Mouse (Mus musculus) urinary bladder, postnatal 10 days (tissue): ENCODE results near the gene Ap1g1.

Experiments
- DNase-seq: peaks from one replicate; pipeline ENCODE4 v3.0.0; 2022; ENCODE audit warnings: low spot score

Gene Ap1g1

GRCm38 (mm10) chr8:109780548-109780947 is 2.2 kb downstream of the Ap1g1 start:
- no peak for DNase-seq

DNA sequence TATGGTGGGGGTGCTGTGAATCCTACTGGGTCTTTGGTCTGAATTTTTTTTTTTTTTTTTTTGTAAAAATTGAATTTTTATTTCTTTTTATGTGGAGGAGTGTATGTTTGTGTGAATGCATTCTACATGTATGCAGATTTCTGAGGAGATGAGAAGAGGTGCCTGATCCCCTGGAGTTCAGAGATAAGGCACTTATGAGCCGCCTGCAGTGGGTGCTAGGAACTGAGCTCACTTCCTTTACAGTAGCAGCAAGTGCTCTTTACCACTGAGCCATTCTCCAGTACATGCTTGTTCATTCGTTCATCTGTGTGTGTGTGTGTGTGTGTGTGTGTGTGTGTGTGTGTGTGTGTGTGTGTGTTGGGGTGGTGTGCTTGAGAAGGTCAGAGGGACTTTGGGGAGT is 12.6 kb downstream of the Ap1g1 start:
- DNase-seq = no peak

DNA sequence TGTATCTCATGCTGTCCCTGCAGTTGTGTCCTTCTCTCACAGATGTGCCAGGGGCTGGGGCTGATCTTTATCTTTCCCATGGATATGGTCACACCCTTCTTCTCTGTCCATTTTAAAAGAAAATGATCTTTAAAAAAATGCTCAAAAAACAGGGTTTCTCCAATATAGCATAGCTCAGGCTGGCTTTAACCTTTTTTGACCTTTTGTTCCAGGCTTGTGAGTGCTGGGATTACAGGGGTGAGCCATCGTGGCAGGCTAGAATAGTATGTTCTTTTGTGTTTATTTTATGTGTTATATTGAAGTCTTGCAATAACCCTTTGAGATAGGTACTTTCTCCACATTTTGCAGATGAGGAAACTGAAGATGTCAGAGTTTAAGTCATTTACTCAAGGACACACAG is 16.8 kb downstream of the Ap1g1 start:
- no peak for DNase-seq

DNA sequence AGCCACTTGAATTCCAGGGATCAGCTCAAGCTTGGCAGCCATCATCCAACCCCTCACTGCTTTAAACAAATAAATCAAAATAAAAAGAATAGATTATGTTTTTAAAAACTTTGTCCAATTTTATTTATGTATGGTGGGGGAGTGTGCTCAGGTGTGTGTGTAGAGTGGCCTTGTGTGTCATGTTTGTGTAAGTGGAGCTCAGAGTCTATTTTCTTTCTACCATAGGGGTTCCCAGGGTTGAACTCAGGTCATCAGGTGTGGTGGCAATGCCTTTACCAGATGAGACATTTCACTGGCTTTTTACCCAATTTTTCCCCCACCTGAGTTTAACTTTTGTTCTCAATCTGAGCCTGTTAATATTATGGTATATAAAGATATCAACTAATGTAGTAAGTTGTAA is 20.4 kb downstream of the Ap1g1 start:
- DNase-seq = no peak

DNA sequence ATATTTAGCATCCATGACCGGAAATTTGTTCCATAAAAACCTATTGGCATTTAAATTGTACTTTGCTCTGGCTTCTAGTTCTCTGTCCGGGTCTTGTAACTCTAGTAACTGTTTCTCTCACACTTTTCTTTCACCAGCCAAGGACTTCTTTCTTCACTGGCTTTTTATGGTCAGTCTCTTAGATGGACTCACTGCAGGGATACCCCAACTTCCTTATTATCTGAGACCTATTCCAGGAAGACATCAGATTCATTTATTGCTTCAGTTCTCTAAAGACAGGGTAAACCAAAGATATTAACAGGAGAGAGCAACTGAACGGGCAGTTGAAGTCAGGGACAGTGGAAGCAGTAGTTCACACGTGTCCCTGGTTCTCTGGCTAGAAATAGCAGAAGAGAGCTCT is 20.9 kb downstream of the Ap1g1 start:
- DNase-seq = no peak

DNA sequence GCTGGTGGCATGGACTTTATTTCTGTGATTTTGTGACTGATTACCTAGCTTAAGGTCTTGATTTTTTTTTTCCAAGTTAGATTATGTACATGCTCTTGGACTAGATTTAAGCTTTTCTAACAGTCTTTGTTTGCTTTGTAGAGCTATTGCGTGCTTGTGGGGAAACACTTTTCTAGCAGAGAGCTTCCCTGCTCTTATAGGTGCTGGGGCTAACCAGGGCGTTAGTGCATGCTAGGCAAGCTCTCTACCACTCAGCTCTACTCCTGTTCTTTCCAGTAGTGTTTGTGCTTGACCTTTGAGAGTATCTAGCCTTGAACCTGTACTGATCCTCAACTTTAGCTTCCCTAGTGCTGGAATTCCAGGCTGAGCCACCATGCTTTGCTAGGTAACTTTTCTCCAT is 22.0 kb downstream of the Ap1g1 start:
- no peak for DNase-seq

- no peak for DNase-seq
Measured at GRCm38 (mm10) chr8:109803211-109803610, 24.9 kb downstream of the Ap1g1 start.

DNA sequence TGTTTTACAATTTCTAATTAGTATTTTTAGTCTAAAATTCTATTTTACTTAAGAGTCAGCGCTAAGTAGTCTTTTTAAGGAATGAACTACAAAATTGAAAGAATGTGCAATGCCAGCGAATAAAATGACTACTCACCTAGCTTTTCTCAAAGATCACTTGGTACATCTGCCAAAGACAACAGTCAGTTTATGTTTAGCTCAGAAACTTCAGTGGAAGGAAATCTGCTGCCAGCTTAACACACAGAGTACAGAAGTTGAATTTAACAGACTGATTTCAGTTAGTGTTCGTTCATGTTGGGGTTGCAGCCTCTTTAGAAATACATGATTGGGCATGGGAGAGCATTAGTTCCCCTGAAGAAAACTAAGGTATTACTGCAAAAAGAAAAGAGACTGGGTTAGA is 25.4 kb downstream of the Ap1g1 start:
- no peak for DNase-seq

DNA sequence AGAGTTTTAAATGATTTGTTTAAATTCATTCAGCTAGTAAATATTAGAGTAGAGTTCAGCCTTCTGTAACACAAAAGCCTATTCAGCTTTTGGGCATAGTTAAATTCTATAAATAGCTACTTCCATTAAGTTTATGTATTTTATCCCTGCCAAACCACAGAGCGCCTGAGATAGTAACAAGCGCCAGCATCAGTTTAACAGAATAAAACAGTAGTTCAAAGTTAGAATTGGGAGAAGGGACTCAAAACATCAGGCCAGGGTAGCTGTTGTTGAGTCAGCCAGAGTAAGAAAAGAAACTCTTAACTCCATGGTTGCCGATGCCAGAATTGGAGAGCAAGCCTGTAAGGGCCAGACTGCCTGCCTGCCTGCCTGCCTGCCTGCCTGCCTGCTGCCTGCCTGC is 28.2 kb downstream of the Ap1g1 start:
- DNase-seq = no peak

GRCm38 (mm10) chr8:109807401-109808119 is 29.2 kb downstream of the Ap1g1 start:
- no peak for DNase-seq

- no peak for DNase-seq
Measured at GRCm38 (mm10) chr8:109808120-109808447, 29.7 kb downstream of the Ap1g1 start.

- DNase-seq = no peak
Measured at GRCm38 (mm10) chr8:109810434-109810833, 32.1 kb downstream of the Ap1g1 start.

DNA sequence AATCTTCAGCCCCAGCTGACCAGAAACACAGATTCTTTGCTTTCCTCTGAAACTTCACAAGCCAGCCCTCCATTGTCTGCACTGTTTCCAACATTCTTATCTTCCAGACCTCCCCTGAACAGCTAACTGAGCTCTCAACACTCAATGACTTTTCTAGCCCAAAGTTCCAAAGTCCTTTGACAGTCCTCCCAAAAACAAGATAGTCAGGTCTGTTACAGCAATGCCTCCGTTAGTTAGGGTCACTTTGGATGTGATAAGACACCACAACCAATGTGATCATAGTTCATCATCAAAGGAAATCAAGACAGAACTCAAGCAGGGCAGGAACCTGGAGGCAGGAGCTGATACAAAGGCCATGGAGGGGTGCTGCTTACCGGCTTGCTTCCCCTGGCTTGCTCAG is 36.9 kb downstream of the Ap1g1 start:
- no peak for DNase-seq

DNA sequence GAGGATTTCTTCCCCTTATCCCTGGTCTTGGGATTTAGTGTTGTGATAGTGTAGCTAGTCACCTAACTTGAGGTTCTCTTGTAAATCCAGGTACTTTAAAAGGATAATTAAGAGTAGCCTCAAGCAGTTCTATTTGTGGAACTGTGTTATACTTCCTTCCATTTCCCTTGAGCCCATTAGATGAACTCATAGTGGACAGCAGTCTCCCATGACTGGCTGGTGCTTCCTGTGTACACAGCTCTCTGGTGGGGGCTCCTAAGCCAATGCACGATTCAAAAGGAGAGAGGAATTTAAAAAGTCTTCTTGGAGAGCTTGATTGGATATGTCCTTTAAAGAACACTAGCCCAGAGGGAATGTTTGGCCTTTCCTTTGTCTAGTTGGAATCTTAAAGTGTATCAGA is 39.6 kb downstream of the Ap1g1 start:
- DNase-seq = no peak

GRCm38 (mm10) chr8:109823561-109823960 is 45.2 kb downstream of the Ap1g1 start:
- no peak for DNase-seq

DNA sequence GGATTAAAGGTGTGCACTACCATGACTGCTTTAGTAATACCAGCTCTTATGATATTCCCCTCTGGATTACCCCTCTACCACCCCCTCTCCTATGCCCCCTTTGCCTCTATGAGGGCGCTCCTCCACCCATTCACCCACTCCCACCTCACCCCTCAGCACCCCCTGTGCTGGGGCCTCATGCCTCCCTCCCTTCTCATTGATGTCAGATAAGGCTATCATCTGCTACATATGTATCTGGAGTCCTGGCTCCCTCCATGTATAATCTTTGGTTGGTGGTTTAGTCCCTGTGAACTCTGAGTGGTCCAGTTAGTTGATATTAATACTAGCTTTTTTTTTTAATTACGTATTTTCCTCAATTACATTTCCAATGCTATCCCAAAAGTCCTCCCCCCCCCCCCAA is 61.5 kb downstream of the Ap1g1 start:
- DNase-seq = no peak

DNA sequence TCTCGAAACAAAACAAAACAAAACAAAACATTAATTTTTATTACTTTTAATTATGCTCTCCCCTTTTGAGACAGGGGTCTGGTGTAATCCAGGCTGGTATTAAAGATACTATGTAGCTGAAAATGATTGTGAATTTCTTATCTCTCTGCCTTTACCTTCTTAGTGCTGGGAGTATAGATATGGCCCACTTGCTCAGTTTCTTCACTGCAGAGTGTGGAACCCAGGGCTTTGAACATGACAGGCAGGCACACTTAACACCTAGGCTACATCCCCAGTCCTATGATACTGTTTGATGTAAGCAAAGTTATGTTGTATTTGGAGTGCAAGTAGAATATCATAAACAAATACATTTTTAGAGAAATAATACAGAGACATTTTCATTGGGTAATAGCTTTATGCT is 64.1 kb downstream of the Ap1g1 start:
- no peak for DNase-seq

DNA sequence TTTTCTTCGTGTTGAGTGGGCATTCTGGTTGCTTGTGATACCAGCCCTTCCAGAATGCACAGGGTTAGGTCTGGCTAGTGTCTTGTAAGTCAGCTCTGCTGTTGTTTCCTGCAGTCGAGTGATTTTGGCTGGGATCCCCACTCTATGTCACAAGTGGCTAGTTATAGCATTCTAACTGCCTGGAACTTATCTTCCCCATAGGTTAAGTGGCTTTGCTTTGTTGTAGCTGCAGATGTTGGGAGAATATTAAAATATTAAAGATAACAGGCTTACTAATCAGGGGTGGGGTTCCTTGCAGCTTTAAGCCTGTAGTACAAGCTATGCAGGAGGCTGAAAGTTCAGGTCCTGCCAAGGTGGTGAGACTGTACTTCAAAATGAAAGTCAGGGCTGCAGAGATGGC is 69.5 kb downstream of the Ap1g1 start:
- no peak for DNase-seq

- no peak for DNase-seq
Measured at GRCm38 (mm10) chr8:109848981-109849380, 70.6 kb downstream of the Ap1g1 start.

DNA sequence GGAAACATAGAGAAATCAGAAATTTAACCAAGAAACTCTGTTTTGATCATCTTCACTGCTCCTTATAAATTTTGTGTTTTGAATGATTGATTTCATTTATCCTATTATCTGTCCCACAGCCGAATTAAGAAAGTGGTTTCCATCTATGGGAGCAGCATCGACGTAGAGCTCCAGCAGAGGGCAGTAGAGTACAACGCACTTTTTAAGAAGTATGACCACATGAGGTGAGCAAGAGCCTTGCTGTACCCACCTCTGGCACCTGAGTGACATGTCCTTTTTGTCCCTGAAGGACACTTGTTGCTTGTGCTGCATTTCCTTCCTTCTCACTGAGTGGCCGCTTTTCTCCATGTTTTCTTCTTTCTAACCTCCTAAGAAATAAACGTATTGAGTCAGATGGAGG is 75.1 kb downstream of the Ap1g1 start:
- no peak for DNase-seq

GRCm38 (mm10) chr8:109854522-109854921 is 76.2 kb downstream of the Ap1g1 start:
- DNase-seq = no peak

- no peak for DNase-seq
Measured at GRCm38 (mm10) chr8:109855451-109855850, 77.1 kb downstream of the Ap1g1 start.

DNA sequence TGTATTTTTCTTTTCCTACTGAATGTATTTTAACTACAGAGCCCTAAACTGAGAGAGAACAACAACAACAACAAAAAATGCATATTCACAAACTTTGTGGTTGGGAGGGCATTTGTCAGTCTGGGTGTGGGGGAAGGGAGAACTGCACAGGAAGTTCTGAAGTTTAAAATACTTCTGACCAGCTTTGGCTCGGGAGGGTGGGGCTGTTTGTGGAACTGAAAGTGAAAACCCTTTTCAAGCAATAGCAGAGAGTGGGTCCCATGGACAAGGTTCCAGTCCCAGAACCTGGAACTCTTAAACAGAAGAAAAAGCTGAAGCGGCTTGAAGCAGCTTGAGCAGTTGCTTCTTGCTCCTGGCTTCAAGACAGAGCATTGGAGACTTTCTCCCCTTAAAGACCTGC is 85.0 kb downstream of the Ap1g1 start:
- DNase-seq = no peak

GRCm38 (mm10) chr8:109864798-109865197 is 86.4 kb downstream of the Ap1g1 start:
- DNase-seq = no peak

- no peak for DNase-seq
Measured at GRCm38 (mm10) chr8:109865536-109865935, 87.2 kb downstream of the Ap1g1 start.
